Mouse (Mus musculus) forebrain, embryonic 16.5 days (tissue): ENCODE measurements around the gene Poc1a. TPM values are rescaled to one million over a fixed set of nuclear protein-coding genes. Genes with fewer than 3 reads are reported as not detected.

Source experiments
- ATAC-seq: fragments of 200-750 bp; cut with Nextera tagmentation; 2 replicates; pipeline ENCODE4 v1.8.0; 2017; ENCODE audit warnings: mild to moderate bottlenecking, moderate library complexity
- H3K27ac ChIP-seq: fragments of 300-500 bp; sonication (generic); 2 replicates; pipeline ENCODE4 v1.5.1; 2014; ENCODE audit warnings: low read length, control low read depth
- H3K27me3 ChIP-seq: fragments of 300-500 bp; sonication (generic); replicated peaks from 2 replicates; pipeline ENCODE4 v1.6.1; 2014; ENCODE audit warnings: low read length; ENCODE audit not compliant: control insufficient read depth, insufficient read depth
- H3K36me3 ChIP-seq: fragments of 300-500 bp; sonication (generic); 2 replicates; pipeline ENCODE4 v1.6.1; 2014; ENCODE audit not compliant: control insufficient read depth, insufficient read depth
- H3K4me1 ChIP-seq: fragments of 300-500 bp; sonication (generic); replicated peaks from 2 replicates; pipeline ENCODE4 v1.6.1; 2014; ENCODE audit warnings: low read length; ENCODE audit not compliant: control insufficient read depth, insufficient read depth
- H3K4me2 ChIP-seq: fragments of 300-500 bp; sonication (generic); 2 replicates; pipeline ENCODE4 v1.6.1; 2014; ENCODE audit warnings: mild to moderate bottlenecking, low read length, control low read depth
- H3K4me3 ChIP-seq: fragments of 300-500 bp; sonication (generic); replicated peaks from 2 replicates; pipeline ENCODE4 v1.5.1; 2014; ENCODE audit warnings: mild to moderate bottlenecking, low read length, control low read depth
- H3K9ac ChIP-seq: fragments of 300-500 bp; sonication (generic); replicated peaks from 2 replicates; pipeline ENCODE4 v1.6.1; 2014; ENCODE audit warnings: low read depth, low read length, control low read depth
- H3K9me3 ChIP-seq: fragments of 300-500 bp; sonication (generic); 2 replicates; pipeline ENCODE4 v1.6.1; 2016; ENCODE audit warnings: low read length; ENCODE audit not compliant: control insufficient read depth
- WGBS: fragments of 180-500 bp; shearing (Covaris S2); extraction: QIAGEN DNeasy Blood & Tissue Kit; methylation state at CpG from one replicate; pipeline ENCODE4 v1.1.7; 2014; 5-methylcytosine and 5-hydroxymethylcytosine counted together
- polyA plus RNA-seq: library from polyadenylated mRNA; unstranded; fragments of >200 nt; fragmentation: Nextera tagmentation; extraction: Ambion mirVana; gene quantifications from 2 replicates; pipeline ENCODE4 v1.2.1, GENCODE M21; 2015

Poc1a gene
- polyA plus RNA-seq: 10.5 and 11.6 TPM in 2 replicates

- under 1% methylated on average over 47 of the region's 47 CpGs for WGBS
- ATAC-seq: peak; percentile 99
Observed at GRCm38 (mm10) chr9:106280808-106281544, at the start of gene Poc1a. Gene Poc1a, plus strand, starts transcription at chr9:106281061.

DNA sequence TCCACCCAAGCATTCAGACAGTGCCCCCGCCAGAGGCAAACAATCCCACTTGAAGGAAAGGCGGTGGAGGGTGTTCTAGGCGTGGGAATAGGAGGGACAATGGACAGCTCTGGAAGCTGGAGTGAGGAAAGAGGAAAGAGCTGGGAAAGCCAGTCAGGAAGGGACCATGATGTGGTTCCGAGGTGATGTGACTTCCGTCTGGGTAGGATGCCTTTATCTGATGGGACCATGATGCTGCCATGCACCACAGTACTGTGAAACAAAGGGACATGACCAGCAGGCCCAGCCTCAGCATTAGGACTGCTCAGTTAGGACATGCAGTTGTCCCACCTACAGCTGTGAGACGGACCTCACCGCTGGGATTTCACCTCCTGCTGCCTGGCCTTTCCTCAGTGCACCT, 49.6 kb upstream of the Poc1a start:
- Histone ChIP-seq H3K4me1 (peaks cover 4% of the 10 kb centered on the region), H3K27ac (no peak overlapping the region), H3K36me3 (peaks cover 15% of the 10 kb centered on the region), H3K9ac (no peak overlapping the region), H3K4me3 (no peak overlapping the region), H3K4me2 (no peak overlapping the region), H3K9me3 (no peaks in the 10 kb centered on the region), H3K27me3 (0 out of 2 replicates have a peak, but pooled peaks cover 2% of the 10 kb centered on the region)
- no peak for ATAC-seq
- WGBS: 76% methylated on average over 7 of the region's 7 CpGs

More at GRCm38 (mm10) chr9:106280808-106281544, at the start of gene Poc1a:
- Histone ChIP-seq H3K4me2 (peak within 1 kb of the TSS; percentile 68), H3K27me3 (no peaks in the 10 kb centered on the region), H3K9ac (peak within 1 kb of the TSS; percentile 55), H3K36me3 (no peaks in the 10 kb centered on the region), H3K4me3 (peak within 1 kb of the TSS; percentile 64), H3K4me1 (peaks cover 14% of the 10 kb centered on the region), H3K9me3 (no peaks in the 10 kb centered on the region), H3K27ac (peak within 1 kb of the TSS; percentile 43)

DNA sequence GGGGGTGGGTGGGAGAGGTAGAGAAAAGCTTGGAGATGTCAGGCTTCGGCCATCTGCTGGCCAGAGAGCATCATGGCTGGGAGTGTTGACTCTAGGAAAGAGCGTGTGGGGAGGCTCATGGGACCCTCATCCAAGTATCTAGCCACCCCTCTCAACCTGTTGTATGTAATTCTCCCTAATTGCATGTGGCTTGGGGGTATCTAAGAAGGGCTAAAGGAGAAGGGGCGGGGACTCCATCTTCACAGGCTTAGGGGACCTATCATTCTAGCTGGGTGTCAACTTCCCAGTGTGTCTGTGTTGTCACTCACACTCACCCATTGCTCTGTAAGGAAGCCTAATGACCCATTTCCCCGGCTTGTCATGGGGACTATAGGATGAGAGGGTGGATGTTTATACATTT, 49.0 kb upstream of the Poc1a start:
- Histone ChIP-seq H3K4me3 (no peak overlapping the region), H3K9me3 (no peaks in the 10 kb centered on the region), H3K4me1 (no peaks in the 10 kb centered on the region), H3K27ac (no peak overlapping the region), H3K4me2 (no peak overlapping the region), H3K9ac (no peak overlapping the region), H3K36me3 (peaks cover 19% of the 10 kb centered on the region), H3K27me3 (no peaks in the 10 kb centered on the region)
- no peak for ATAC-seq
- 89% methylated on average over 4 of the region's 4 CpGs for WGBS

GRCm38 (mm10) chr9:106232956-106233355, 47.9 kb upstream of the Poc1a start:
- no peaks in the 10 kb centered on the region for H3K27me3 ChIP-seq
- H3K4me3 ChIP-seq: no peak overlapping the region
- H3K9me3 ChIP-seq: no peaks in the 10 kb centered on the region
- WGBS: 90% methylated on average over 3 of the region's 3 CpGs
- H3K4me1 ChIP-seq: no peaks in the 10 kb centered on the region
- H3K9ac ChIP-seq: no peak overlapping the region
- no peak overlapping the region for H3K27ac ChIP-seq
- ATAC-seq: no peak
- H3K4me2 ChIP-seq: no peak overlapping the region
- H3K36me3 ChIP-seq: peaks cover 19% of the 10 kb centered on the region

GRCm38 (mm10) chr9:106233953-106234352, 46.9 kb upstream of the Poc1a start:
- H3K4me2 ChIP-seq: no peak overlapping the region
- no peak overlapping the region for H3K4me3 ChIP-seq
- H3K36me3 ChIP-seq: peaks cover 27% of the 10 kb centered on the region
- H3K4me1 ChIP-seq: no peaks in the 10 kb centered on the region
- H3K27ac ChIP-seq: no peak overlapping the region
- no peaks in the 10 kb centered on the region for H3K27me3 ChIP-seq
- no peak overlapping the region for H3K9ac ChIP-seq
- ATAC-seq: no peak
- WGBS: 82% methylated on average over 6 of the region's 6 CpGs
- H3K9me3 ChIP-seq: no peaks in the 10 kb centered on the region

GRCm38 (mm10) chr9:106235194-106235830, 45.5 kb upstream of the Poc1a start:
- H3K9ac ChIP-seq: no peak overlapping the region
- ATAC-seq: no peak
- H3K4me2 ChIP-seq: no peak overlapping the region
- H3K27me3 ChIP-seq: no peaks in the 10 kb centered on the region
- H3K36me3 ChIP-seq: peaks cover 29% of the 10 kb centered on the region
- H3K4me3 ChIP-seq: no peak overlapping the region
- no peaks in the 10 kb centered on the region for H3K4me1 ChIP-seq
- 93% methylated on average over 23 of the region's 23 CpGs for WGBS
- H3K27ac ChIP-seq: no peak overlapping the region
- H3K9me3 ChIP-seq: no peaks in the 10 kb centered on the region

DNA sequence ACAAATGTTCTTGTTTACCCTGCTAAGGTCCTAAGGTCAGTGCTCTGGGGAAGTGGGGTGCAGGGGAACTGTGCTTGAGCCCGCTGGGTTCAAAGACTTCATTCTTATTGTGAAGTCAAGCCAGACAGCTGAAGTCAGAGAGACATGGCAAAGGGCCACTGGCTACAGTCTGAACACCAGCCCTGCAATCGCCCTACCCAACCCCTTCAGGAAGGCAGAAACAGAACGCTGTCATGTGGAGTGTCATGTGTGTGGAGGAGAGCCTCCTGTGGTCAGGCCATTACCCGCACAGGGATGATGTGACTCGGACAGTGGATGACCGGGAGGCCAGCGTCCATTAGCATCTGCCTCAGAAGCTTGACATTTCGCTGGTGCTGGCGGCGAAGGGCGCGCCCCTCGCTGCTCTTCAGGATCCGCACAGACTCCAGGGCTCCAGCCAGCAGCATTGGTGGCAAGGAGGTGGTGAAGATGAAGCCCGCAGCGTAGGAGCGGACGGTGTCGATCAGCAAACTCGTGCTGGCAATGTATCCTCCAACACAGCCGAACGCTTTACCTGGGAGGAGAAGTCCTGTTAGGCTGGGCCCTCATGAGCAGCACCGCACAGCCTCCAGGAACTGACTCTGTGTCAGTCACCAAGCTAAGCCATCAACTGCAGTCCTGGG, 44.6 kb upstream of the Poc1a start:
- no peaks in the 10 kb centered on the region for H3K4me1 ChIP-seq
- no peak overlapping the region for H3K4me3 ChIP-seq
- no peaks in the 10 kb centered on the region for H3K27me3 ChIP-seq
- H3K27ac ChIP-seq: no peak overlapping the region
- H3K36me3 ChIP-seq: peaks cover 35% of the 10 kb centered on the region
- no peak for ATAC-seq
- H3K9me3 ChIP-seq: no peaks in the 10 kb centered on the region
- no peak overlapping the region for H3K9ac ChIP-seq
- WGBS: 95% methylated on average over 23 of the region's 23 CpGs
- H3K4me2 ChIP-seq: no peak overlapping the region

- H3K4me2 ChIP-seq: no peak overlapping the region
- 77% methylated on average over 3 of the region's 3 CpGs for WGBS
Observed at GRCm38 (mm10) chr9:106236818-106237211, 44.0 kb upstream of the Poc1a start.

GRCm38 (mm10) chr9:106237401-106237800, 43.5 kb upstream of the Poc1a start:
- Histone ChIP-seq H3K36me3 (peaks cover 42% of the 10 kb centered on the region), H3K4me3 (no peak overlapping the region), H3K4me2 (no peak overlapping the region), H3K9ac (no peak overlapping the region), H3K27ac (no peak overlapping the region), H3K27me3 (no peaks in the 10 kb centered on the region), H3K9me3 (no peaks in the 10 kb centered on the region), H3K4me1 (no peaks in the 10 kb centered on the region)
- 92% methylated on average over 8 of the region's 8 CpGs for WGBS
- ATAC-seq: no peak

More at GRCm38 (mm10) chr9:106236818-106237211, 44.0 kb upstream of the Poc1a start:
- no peak overlapping the region for H3K9ac ChIP-seq
- H3K4me1 ChIP-seq: no peaks in the 10 kb centered on the region
- no peaks in the 10 kb centered on the region for H3K27me3 ChIP-seq
- H3K4me3 ChIP-seq: no peak overlapping the region
- no peaks in the 10 kb centered on the region for H3K9me3 ChIP-seq
- no peak overlapping the region for H3K27ac ChIP-seq
- ATAC-seq: no peak
- peaks cover 38% of the 10 kb centered on the region for H3K36me3 ChIP-seq
